Mouse (Mus musculus): ENCODE data around the gene Sema3f. TPM values are rescaled to one million over a fixed set of nuclear protein-coding genes. Genes with fewer than 3 reads are reported as not detected.

The Sema3f gene
- polyA plus RNA-seq, 1 experiment from 2014 or later: 38.4 TPM

Other genes with a start within 250 kb of the Sema3f start
- 45.0 and 49.9 TPM in 2 replicates for gene Tmem115, start 176.5 kb downstream of the Sema3f start, polyA plus RNA-seq (2014; fragmentation: Nextera tagmentation; extraction: Ambion mirVana)
- gene Cyb561d2, start 168.3 kb downstream of the Sema3f start, polyA plus RNA-seq (2014; fragmentation: Nextera tagmentation; extraction: Ambion mirVana): 28.7 and 32.3 TPM in 2 replicates
- 41.0 and 48.6 TPM in 2 replicates for gene Nprl2, start 168.2 kb downstream of the Sema3f start, polyA plus RNA-seq (2014; fragmentation: Nextera tagmentation; extraction: Ambion mirVana)
- 0.76 and 1.7 TPM in 2 replicates for gene Zmynd10, start 163.2 kb downstream of the Sema3f start, polyA plus RNA-seq (2014; fragmentation: Nextera tagmentation; extraction: Ambion mirVana)
- 53.2 and 60.1 TPM in 2 replicates for gene Rassf1, start 158.9 kb downstream of the Sema3f start, polyA plus RNA-seq (2014; fragmentation: Nextera tagmentation; extraction: Ambion mirVana)
- 39.0 and 45.9 TPM in 2 replicates for gene Tusc2, start 147.2 kb downstream of the Sema3f start, polyA plus RNA-seq (2014; fragmentation: Nextera tagmentation; extraction: Ambion mirVana)
- gene Hyal2, start 142.5 kb downstream of the Sema3f start, polyA plus RNA-seq (2014; fragmentation: Nextera tagmentation; extraction: Ambion mirVana): 135 and 136 TPM in 2 replicates
- gene Hyal1, start 133.5 kb downstream of the Sema3f start, polyA plus RNA-seq (2014; fragmentation: Nextera tagmentation; extraction: Ambion mirVana): 6.8 and 7.3 TPM in 2 replicates
- 16.0 and 18.4 TPM in 2 replicates for gene Naa80, start 131.6 kb downstream of the Sema3f start, polyA plus RNA-seq (2014; fragmentation: Nextera tagmentation; extraction: Ambion mirVana)
- gene Hyal3, start 129.7 kb downstream of the Sema3f start, polyA plus RNA-seq (2014; fragmentation: Nextera tagmentation; extraction: Ambion mirVana): 0.84 and 1.5 TPM in 2 replicates
- gene Ifrd2, start 122.8 kb downstream of the Sema3f start, polyA plus RNA-seq (2014; fragmentation: Nextera tagmentation; extraction: Ambion mirVana): 59.1 and 61.4 TPM in 2 replicates
- 6.4 and 9.5 TPM in 2 replicates for gene Sema3b, start 101.2 kb downstream of the Sema3f start, polyA plus RNA-seq (2014; fragmentation: Nextera tagmentation; extraction: Ambion mirVana)
- 386 and 445 TPM in 2 replicates for gene Gnai2, start 75.1 kb downstream of the Sema3f start, polyA plus RNA-seq (2014; fragmentation: Nextera tagmentation; extraction: Ambion mirVana)
- gene Slc38a3, start 40.9 kb downstream of the Sema3f start, polyA plus RNA-seq (2014; fragmentation: Nextera tagmentation; extraction: Ambion mirVana): 4.8 and 6.5 TPM in 2 replicates
- gene Gnat1, start 30.8 kb downstream of the Sema3f start, polyA plus RNA-seq (2014; fragmentation: Nextera tagmentation; extraction: Ambion mirVana): 4.7 and 5.3 TPM in 2 replicates
- gene Rbm5, start 60.5 kb upstream of the Sema3f start, polyA plus RNA-seq (2014; fragmentation: Nextera tagmentation; extraction: Ambion mirVana): 128 and 193 TPM in 2 replicates
- 55.9 and 75.1 TPM in 2 replicates for gene Rbm6, start 162.8 kb upstream of the Sema3f start, polyA plus RNA-seq (2014; fragmentation: Nextera tagmentation; extraction: Ambion mirVana)
- 9.9 and 11.5 TPM in 2 replicates for gene Mon1a, start 177.7 kb upstream of the Sema3f start, polyA plus RNA-seq (2014; fragmentation: Nextera tagmentation; extraction: Ambion mirVana)
- 0.39 and 0.80 TPM in 2 replicates for gene Mst1r, start 196.4 kb upstream of the Sema3f start, polyA plus RNA-seq (2014; fragmentation: Nextera tagmentation; extraction: Ambion mirVana)
- gene Actl11, start 218.0 kb upstream of the Sema3f start, polyA plus RNA-seq (2014; fragmentation: Nextera tagmentation; extraction: Ambion mirVana): not detected in 2 replicates
- 0.77 and 0.79 TPM in 2 replicates for gene Camkv, start 225.2 kb upstream of the Sema3f start, polyA plus RNA-seq (2014; fragmentation: Nextera tagmentation; extraction: Ambion mirVana)
- gene Traip, start 239.7 kb upstream of the Sema3f start, polyA plus RNA-seq (2014; fragmentation: Nextera tagmentation; extraction: Ambion mirVana): 23.7 and 24.5 TPM in 2 replicates

All from kidney, embryonic 14.5 days (tissue).